Mouse (Mus musculus) thymus, postnatal 4 days (tissue): ENCODE measurements around the gene Gna12.
A peak's percentile ranks its signal among the peaks of the same experiment; 100 is the strongest.

Experiments used
- DNase-seq: peaks from one replicate; pipeline ENCODE4 v3.0.0; 2021

Gene Gna12

DNA sequence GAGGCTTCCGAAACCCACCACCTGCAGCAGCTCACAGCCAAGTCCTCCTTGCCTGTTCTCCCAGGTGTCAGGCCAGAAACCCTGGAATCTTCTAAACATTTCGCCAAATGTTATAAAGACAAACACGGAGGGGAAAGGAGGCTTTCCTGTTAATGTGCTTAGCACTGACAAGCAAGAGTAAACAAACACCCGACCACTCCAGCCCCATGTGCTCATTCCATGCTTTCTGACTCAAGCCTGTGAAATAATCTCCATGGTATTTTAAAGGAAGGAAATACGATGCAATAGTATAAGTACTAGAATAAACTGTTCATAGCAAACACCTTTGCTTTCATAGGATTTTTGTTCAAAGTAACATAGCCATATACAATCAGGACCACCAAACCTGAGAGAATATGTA is 38.0 kb downstream of the Gna12 start:
- no peak for DNase-seq

DNA sequence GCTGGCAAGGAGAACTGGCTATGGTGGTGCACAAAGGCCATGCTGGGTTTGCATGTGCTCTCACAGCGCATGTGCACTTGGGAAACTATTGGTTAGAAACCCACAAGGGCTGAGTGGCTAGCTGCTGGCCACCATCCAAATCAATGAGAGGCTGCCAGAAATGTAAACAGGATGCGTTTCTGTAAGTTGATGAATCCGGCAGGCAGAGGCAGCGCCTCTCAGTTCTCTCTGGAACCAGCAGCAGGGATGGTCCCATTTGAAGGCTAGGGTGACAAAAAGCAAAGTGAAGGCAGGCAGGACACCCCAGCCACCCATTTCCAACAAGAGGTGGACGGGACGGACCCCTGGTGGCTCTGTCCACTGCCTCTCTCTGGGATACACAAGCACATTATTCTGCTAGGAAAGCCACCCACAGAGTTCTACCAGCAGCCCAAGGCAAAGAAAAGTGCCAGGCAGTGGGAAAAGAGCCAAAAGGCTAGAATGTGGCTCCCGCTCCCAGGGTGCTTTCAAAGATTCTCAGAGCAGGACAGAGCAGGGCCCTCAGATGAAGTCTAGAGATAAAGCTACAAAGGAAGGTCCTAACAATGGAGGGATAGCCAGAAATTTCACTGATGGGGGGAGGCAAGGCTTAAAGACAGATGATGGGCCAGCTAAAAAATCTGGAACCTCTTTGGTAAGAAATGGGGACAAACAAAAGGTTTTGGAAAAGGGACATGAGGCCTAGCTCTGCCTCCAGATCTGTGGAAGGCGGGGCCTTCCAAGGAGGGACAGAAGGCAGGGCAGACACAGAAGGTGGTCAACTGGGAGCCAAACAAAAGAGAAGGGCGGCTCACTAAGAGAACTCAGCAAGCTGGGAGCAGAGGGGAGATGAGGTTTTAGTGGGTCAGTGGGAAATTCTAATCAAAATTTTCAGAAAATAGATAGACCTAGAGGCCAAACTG is 39.0 kb downstream of the Gna12 start:
- DNase-seq = no peak

GRCm38 (mm10) chr5:140790392-140790791 is 39.8 kb downstream of the Gna12 start:
- no peak for DNase-seq

GRCm38 (mm10) chr5:140789561-140789960 is 40.7 kb downstream of the Gna12 start:
- DNase-seq = no peak

DNA sequence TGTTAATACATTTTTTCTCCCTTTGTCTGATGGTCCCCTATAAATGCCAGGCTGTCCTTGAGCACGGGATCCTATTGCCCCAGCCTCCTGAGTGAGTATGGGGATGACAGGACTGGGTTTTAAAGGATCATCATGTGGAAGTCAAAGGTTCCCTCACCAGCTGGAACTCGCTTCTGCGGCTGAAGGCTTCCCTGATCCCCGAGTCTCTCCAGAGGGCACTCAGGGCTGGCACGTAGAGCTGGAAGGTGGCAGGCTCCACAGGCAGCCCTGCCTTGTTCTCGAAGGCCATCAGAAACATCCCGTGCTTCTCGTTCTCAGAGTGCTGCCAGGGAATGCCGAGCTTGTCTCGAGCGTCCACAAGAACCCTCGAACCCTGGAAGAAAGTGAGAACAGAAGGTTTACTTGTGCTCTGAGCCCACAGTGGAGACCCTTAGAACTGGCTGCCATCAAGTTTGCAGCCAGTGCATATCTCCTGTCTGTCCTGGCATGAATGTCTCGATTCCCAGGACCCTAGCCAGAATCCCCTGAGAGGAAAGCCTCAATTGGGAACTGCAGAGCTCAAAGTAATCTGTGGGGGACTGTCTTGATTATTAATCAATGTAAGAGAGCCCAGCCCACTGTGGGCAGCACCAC is 44.9 kb downstream of the Gna12 start:
- no peak for DNase-seq

GRCm38 (mm10) chr5:140784288-140784687 is 45.9 kb downstream of the Gna12 start:
- DNase-seq = peak; percentile 31

GRCm38 (mm10) chr5:140783577-140783976 is 46.7 kb downstream of the Gna12 start:
- no peak for DNase-seq

DNA sequence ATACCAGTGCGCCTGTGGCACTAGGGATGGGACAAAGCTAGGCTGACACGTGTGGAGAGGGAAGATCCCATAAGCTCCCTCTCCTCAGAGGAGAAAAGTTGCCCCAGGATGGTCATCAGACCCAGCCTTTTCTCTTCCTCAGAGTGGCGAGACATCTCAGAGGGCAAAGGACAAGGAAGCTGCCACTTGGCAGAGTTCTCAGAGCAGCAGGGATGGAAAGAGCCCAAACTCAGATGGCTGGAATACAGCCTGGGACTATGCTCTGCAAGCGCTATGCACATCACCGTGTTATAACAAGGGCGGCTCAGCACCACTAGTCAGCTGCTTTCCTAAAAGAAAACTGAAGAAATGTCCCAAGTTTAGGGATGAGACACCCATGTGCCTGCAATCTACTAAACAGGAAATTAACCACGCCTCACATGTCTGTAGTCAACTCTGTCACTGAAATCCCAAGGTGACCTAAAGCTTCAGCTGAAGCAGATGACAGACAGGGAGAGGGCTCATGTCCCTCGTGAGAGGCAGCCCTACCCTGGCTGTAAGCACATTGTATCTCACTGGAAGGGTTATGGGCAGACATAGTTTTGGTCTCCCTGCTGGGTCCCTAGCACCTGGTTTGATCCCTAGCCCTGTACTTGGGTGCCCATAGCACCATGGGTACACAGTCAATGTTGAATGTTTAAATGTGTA is 48.2 kb downstream of the Gna12 start:
- DNase-seq = no peak

GRCm38 (mm10) chr5:140781122-140781521 is 49.1 kb downstream of the Gna12 start:
- no peak for DNase-seq

DNA sequence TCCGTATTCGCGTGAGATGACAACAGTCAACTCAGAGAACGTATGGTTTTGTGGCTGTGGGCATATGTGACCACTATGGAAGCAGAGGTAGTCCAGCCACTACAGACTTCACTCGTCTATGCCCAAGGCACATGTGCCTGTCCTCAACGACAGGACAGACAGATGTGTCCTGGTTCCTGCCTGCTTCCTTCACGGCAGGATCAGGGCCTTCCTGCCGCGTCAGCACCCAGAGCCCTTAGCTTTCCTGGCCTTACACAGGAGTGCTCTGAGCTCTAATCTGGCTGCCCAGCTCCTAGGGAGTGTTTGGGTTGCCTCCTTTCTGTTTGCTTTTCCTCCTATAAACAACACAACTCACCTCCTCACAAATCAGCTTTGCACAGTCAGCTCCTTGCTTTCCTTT is 53.3 kb downstream of the Gna12 start:
- no peak for DNase-seq

GRCm38 (mm10) chr5:140775111-140775510 is 55.1 kb downstream of the Gna12 start:
- DNase-seq = no peak

- no peak for DNase-seq
Observed at GRCm38 (mm10) chr5:140772158-140772557, 58.1 kb downstream of the Gna12 start.

- no peak for DNase-seq
Observed at GRCm38 (mm10) chr5:140771612-140772011, 58.6 kb downstream of the Gna12 start.

DNA sequence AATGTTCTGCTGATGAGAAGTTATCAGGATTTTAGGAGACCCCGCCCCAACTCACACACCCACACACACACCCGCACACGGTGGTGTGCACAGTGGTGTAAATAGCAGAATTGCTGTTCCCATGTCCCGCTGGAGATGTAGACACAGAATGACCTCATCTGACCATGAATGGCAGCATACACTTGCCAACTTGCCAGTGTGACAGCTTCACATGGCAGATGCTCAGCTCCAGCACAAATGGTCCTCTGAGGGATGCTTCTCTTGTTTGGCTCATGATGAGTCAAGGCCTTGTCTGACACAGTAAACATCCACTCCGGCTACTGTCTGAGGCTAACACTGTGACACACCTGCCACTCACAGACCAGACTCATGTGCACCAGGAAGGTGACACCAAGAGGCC is 61.9 kb downstream of the Gna12 start:
- DNase-seq = no peak

DNA sequence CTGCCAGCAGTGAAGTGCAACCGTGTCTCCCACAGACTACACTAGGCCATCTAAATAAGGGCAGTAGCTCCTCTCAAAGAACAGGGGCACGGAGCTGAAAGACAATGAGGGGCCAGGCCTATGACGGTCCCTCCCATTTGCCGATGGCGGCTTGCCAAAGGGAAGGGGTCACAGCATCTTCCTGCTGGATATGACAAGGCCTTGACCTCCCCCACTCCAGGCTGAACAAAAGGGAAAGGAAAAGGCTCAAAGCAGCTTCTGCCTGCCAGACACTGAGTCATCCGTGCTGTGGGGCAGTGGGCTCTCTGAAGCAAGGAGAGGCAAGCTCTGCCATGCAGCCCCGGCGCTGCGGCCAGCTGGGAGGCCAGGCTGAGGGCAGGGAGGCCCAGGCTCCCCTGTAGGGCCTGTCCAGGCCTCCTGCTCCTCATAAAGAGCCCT is 62.5 kb downstream of the Gna12 start:
- DNase-seq = no peak

GRCm38 (mm10) chr5:140766566-140766965 is 63.7 kb downstream of the Gna12 start:
- DNase-seq = no peak

GRCm38 (mm10) chr5:140764921-140765613 is 65.2 kb downstream of the Gna12 start:
- no peak for DNase-seq

GRCm38 (mm10) chr5:140762540-140762939 is 67.7 kb downstream of the Gna12 start:
- DNase-seq = no peak

DNA sequence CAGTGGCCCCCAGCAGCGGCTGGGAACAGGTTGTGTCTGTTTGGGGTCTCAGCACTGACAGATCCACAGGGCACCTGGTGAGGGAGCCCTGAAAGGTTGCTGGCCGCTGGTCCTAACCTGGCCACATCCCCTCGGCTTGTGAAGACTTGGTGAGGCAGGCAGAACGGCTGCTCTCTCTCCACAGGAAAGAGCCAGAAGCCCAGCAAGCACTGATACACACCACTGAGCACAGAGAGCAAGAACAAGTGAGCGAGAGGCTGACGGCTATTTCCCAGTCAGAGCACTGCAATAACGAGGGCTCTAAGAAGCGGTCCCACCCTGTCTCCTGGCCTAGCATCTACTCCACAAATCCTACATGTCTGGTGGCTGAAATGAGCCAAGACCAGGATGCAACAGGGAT is 71.4 kb downstream of the Gna12 start:
- no peak for DNase-seq

GRCm38 (mm10) chr5:140753223-140753622 is 77.0 kb downstream of the Gna12 start:
- no peak for DNase-seq

GRCm38 (mm10) chr5:140752639-140753038 is 77.6 kb downstream of the Gna12 start:
- peak; percentile 40 for DNase-seq

DNA sequence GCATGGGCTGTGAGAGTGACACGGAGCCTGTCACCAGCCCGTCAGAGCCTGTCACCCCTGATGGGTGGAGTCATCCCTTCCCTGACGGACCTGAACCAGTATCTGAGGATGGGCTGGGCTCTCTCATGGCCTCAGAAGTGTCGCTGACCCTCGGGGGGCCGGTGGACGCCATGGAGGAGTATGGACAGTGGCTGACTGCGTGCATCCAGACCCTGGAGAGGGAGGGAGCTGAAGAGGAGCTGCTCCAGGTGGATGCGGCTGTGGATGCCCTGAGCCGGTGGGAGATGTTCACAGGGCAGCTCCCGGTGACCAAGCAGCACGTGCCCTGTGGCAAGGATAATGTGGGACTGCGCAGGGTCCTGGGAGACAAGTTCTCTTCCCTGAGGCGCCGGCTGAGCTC is 78.2 kb downstream of the Gna12 start:
- no peak for DNase-seq

DNA sequence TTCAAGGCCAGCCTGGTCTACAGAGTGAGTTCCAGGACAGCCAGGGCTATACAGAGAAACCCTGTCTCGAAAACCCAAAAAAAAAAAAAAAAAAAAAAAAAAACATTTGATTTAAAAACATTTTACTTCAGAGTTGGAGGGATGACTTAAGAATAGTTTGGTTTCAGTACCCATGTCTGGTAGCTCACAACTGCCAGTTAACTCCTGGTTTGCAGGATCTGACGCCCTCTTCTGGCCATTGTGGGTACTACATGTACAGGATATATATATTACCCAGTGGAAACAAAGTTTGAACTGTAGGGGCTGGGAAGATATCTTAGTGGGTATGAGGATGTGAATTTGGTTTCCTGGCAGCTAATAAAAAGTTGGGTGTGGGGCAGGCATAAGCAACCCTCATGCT is 79.3 kb downstream of the Gna12 start:
- DNase-seq = peak; percentile 72
